Mouse (Mus musculus): ENCODE measurements around the gene Akap1.

DNA sequence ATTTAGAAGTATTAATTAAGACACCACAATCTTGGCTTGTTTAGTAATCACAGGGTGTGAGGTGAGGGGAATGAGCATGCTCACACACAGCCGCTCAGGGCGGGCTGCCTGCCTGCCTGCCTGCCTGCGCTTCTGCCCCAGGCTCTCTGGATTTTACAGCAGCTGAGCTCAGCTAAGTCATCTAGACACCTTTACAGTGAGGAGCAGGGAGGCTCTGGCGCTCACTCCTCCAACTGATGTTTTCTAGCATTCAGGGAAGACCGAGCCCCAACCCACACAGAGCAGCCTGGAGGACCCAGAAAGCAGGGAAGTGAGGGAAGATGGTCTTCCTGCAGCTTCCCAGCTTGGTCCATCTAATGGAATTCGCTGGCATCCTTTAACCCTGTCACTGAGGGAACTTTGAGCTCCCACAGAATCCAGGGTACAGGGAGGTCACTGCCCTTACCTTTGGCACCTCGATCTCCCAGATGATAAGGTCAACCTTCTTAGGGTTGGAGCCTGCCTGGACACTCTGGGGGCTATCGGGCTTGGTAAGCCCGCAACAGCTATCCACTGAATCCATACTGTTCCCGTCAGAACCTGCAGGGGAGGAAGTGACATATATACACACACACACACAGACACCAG is 23.5 kb downstream of the Akap1 start:
- no peak for TF ChIP-seq POLR2A (IDR thresholded peaks at IDR 0.05; ENCODE audit: borderline replicate concordance, extremely low read depth, low read depth, low read length)
- TF ChIP-seq CTCF (IDR thresholded peaks at IDR 0.05; ENCODE audit: insufficient read depth, low read length): no peak

Measured in lung, adult 2 months (tissue).